Mouse (Mus musculus): Measurements from ENCODE around the gene Shb.
A peak's percentile ranks its signal among the peaks of the same experiment; 100 is the strongest.

- TF ChIP-seq CTCF (IDR thresholded peaks at IDR 0.05; ENCODE audit: extremely low read depth, insufficient read length, insufficient replicate concordance, low read depth, low read length) (no peak), POLR2A (IDR thresholded peaks at IDR 0.05; ENCODE audit: low read depth, low read length) (peak; percentile 87)
Measured at GRCm38 (mm10) chr4:45408427-45409132, 123.7 kb downstream of the Shb start, which contains the start of gene Slc25a51.

All from small intestine, adult 2 months (tissue).